Mouse (Mus musculus) liver, embryonic 16.5 days (tissue): Measurements from ENCODE around the gene Smoc1. TPM values are rescaled to one million over a fixed set of nuclear protein-coding genes. Genes with fewer than 3 reads are reported as not detected.

ENCODE experiments used
- ATAC-seq: fragments of 200-750 bp; cut with Nextera tagmentation; 2 replicates; pipeline ENCODE4 v1.8.0; 2017; ENCODE audit warnings: low read depth, mild to moderate bottlenecking, moderate number of reproducible peaks, moderate library complexity
- H3K27ac ChIP-seq: fragments of 300-500 bp; sonication (generic); 2 replicates; pipeline ENCODE4 v1.5.1; 2014; ENCODE audit warnings: mild to moderate bottlenecking, low read length
- H3K27me3 ChIP-seq: fragments of 300-500 bp; sonication (generic); 2 replicates; pipeline ENCODE4 v1.6.1; 2014; ENCODE audit warnings: low read depth, low read length, mixed read lengths; ENCODE audit not compliant: control insufficient read depth, insufficient read depth
- H3K36me3 ChIP-seq: fragments of 300-500 bp; sonication (generic); 2 replicates; pipeline ENCODE4 v1.6.1; 2014; ENCODE audit warnings: mild to moderate bottlenecking; ENCODE audit not compliant: control insufficient read depth, insufficient read depth
- H3K4me1 ChIP-seq: fragments of 300-500 bp; sonication (generic); 2 replicates; pipeline ENCODE4 v1.6.1; 2014; ENCODE audit warnings: low read depth, low read length, mixed read lengths; ENCODE audit not compliant: control insufficient read depth
- H3K4me2 ChIP-seq: fragments of 300-500 bp; sonication (generic); 2 replicates; pipeline ENCODE4 v1.6.1; 2014; ENCODE audit warnings: low read depth, low read length, mixed read lengths
- H3K4me3 ChIP-seq: fragments of 300-500 bp; sonication (generic); 2 replicates; pipeline ENCODE4 v1.5.1; 2014; ENCODE audit warnings: low read depth, mild to moderate bottlenecking, low read length
- H3K9ac ChIP-seq: fragments of 300-500 bp; sonication (generic); 2 replicates; pipeline ENCODE4 v1.6.1; 2014; ENCODE audit warnings: low read depth, low read length
- H3K9me3 ChIP-seq: fragments of 300-500 bp; sonication (generic); replicated peaks from 2 replicates; pipeline ENCODE4 v1.6.1; 2016; ENCODE audit warnings: low read length; ENCODE audit not compliant: control insufficient read depth
- WGBS: fragments of 180-500 bp; shearing (Covaris S2); extraction: QIAGEN DNeasy Blood & Tissue Kit; methylation state at CpG from one replicate; pipeline ENCODE4 v1.1.7; 2014; ENCODE audit not compliant: insufficient replicate concordance; 5-methylcytosine and 5-hydroxymethylcytosine counted together
- polyA plus RNA-seq: library from polyadenylated mRNA; unstranded; fragments of >200 nt; fragmentation: Nextera tagmentation; extraction: Ambion mirVana; gene quantifications from 2 replicates; pipeline ENCODE4 v1.2.1, GENCODE M21; 2015

The Smoc1 gene
- polyA plus RNA-seq, 1 experiment from 2014 or later, result 15.9 TPM

GRCm38 (mm10) chr12:81085244-81085643 is 58.6 kb downstream of the Smoc1 start:
- Histone ChIP-seq H3K9me3 (no peaks in the 10 kb centered on the region), H3K4me1 (no peaks in the 10 kb centered on the region), H3K4me3 (no peak overlapping the region), H3K27me3 (no peaks in the 10 kb centered on the region), H3K36me3 (no peaks in the 10 kb centered on the region), H3K9ac (no peak overlapping the region), H3K4me2 (no peak overlapping the region), H3K27ac (no peak overlapping the region)
- 67% methylated on average over 1 of the region's 1 CpGs for WGBS
- ATAC-seq, result no peak

DNA sequence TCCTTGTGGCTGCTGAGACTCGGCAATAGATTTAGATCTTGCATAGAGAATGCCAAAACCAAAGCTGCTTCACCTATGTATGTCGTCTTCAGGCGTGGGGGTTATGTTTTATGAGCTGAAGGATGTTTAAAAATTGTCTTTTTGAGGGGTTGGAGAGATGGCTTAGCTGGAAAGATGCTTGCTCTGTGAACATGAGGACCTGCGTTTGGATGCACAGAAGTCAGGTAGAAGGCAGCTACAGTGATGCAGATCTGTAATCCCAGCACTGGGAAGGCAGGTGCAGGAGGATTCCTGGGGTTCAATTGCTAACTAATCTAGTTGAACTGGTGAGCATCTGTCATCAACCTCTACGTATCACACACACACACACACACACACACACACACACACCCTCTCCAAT is 61.5 kb downstream of the Smoc1 start:
- H3K4me3 ChIP-seq, result no peak overlapping the region
- H3K36me3 ChIP-seq, result no peaks in the 10 kb centered on the region
- H3K9ac ChIP-seq, result no peak overlapping the region
- no peak overlapping the region for H3K4me2 ChIP-seq
- H3K27me3 ChIP-seq, result no peaks in the 10 kb centered on the region
- no peaks in the 10 kb centered on the region for H3K4me1 ChIP-seq
- H3K27ac ChIP-seq, result no peak overlapping the region
- ATAC-seq, result no peak
- 53% methylated on average over 5 of the region's 5 CpGs for WGBS
- no peaks in the 10 kb centered on the region for H3K9me3 ChIP-seq

- ATAC-seq, result no peak
- Histone ChIP-seq H3K4me2 (no peak overlapping the region), H3K36me3 (no peaks in the 10 kb centered on the region), H3K9me3 (no peaks in the 10 kb centered on the region), H3K27ac (no peak overlapping the region), H3K9ac (no peak overlapping the region), H3K4me1 (no peaks in the 10 kb centered on the region; the same call in 1 of the 2 replicates), H3K27me3 (no peaks in the 10 kb centered on the region), H3K4me3 (no peak overlapping the region)
- 59% methylated on average over 5 of the region's 5 CpGs for WGBS
Measured at GRCm38 (mm10) chr12:81091641-81092040, 65.0 kb downstream of the Smoc1 start.

GRCm38 (mm10) chr12:81092641-81093040 is 66.0 kb downstream of the Smoc1 start:
- Histone ChIP-seq H3K4me2 (no peak overlapping the region), H3K9me3 (no peaks in the 10 kb centered on the region), H3K36me3 (no peaks in the 10 kb centered on the region), H3K9ac (no peak overlapping the region), H3K4me1 (no peaks in the 10 kb centered on the region; the same call in 1 of the 2 replicates), H3K27ac (no peak overlapping the region), H3K27me3 (no peaks in the 10 kb centered on the region), H3K4me3 (no peak overlapping the region)
- ATAC-seq, result no peak
- WGBS, result 54% methylated on average over 3 of the region's 3 CpGs

DNA sequence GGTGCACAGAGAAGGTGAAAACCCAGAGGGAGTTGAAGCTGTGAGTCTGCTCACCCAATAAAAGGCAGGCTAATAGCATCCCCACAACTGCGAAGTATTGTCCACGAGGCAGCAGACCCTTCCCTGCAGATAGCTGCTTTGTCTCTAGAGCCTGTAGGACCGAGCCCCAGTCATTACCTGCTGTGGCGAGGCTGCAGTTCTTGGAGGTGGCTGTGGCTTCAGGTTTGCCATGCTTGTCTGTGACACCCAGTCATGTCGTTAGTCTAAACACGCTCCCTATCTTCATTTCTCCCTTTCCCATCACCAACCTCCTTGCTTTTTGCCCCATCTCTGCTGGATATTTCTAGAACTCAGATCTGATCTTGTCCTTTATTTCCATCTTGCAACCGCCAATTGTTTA is 66.6 kb downstream of the Smoc1 start:
- H3K4me2 ChIP-seq, result no peak overlapping the region
- no peak overlapping the region for H3K9ac ChIP-seq
- H3K27me3 ChIP-seq, result no peaks in the 10 kb centered on the region
- H3K4me3 ChIP-seq, result no peak overlapping the region
- H3K36me3 ChIP-seq, result no peaks in the 10 kb centered on the region
- WGBS, result 58% methylated on average over 7 of the region's 7 CpGs
- no peaks in the 10 kb centered on the region; the same call in 1 of the 2 replicates for H3K4me1 ChIP-seq
- no peaks in the 10 kb centered on the region for H3K9me3 ChIP-seq
- no peak for ATAC-seq
- no peak overlapping the region for H3K27ac ChIP-seq

DNA sequence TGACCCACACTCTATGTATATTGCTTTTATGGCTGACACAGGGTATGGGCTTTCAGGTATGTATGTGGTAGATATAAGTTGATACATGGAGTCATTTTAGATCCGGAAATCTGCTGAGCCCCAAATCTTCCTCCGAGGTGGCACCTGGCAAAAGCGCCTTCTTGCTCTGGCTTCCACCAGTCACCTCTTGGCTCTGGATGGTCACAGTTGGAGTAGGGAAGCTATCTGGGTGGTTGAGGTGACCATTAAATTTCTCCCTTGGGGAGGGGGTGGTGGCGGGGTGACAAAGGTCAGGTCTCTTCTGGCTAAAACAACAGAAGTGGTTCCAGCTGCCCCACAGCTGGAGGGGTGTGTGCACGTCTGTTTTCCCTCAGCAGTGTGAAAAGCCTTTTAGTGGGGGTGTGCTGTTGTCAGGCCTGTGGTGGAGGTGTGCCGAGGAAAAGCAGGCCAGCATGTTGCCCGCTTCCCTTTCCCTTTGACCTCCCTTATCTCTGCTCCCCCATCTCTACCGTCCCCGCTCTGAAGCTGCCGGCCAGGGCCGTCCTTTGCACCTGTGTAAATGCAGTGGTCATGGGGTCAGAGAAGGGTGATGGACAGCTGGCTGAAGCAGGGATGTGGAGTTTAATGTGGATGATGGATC is 68.3 kb downstream of the Smoc1 start:
- no peak overlapping the region for H3K4me3 ChIP-seq
- peak overlapping the region; percentile 57 for H3K27ac ChIP-seq
- no peaks in the 10 kb centered on the region; the same call in 1 of the 2 replicates for H3K4me1 ChIP-seq
- H3K9me3 ChIP-seq, result no peaks in the 10 kb centered on the region
- 48% methylated on average over 11 of the region's 11 CpGs for WGBS
- peak; percentile 92 for ATAC-seq
- H3K27me3 ChIP-seq, result no peaks in the 10 kb centered on the region
- H3K4me2 ChIP-seq, result no peak overlapping the region
- no peaks in the 10 kb centered on the region for H3K36me3 ChIP-seq
- H3K9ac ChIP-seq, result no peak overlapping the region

GRCm38 (mm10) chr12:81097267-81097666 is 70.7 kb downstream of the Smoc1 start:
- Histone ChIP-seq H3K9me3 (no peaks in the 10 kb centered on the region), H3K4me1 (no peaks in the 10 kb centered on the region; the same call in 1 of the 2 replicates), H3K27me3 (no peaks in the 10 kb centered on the region), H3K4me2 (no peak overlapping the region), H3K9ac (no peak overlapping the region), H3K4me3 (no peak overlapping the region), H3K27ac (no peak overlapping the region), H3K36me3 (no peaks in the 10 kb centered on the region)
- 63% methylated on average over 7 of the region's 7 CpGs for WGBS
- no peak for ATAC-seq

- 38% methylated on average over 4 of the region's 4 CpGs for WGBS
- H3K9me3 ChIP-seq, result no peaks in the 10 kb centered on the region
- no peaks in the 10 kb centered on the region for H3K36me3 ChIP-seq
- H3K4me2 ChIP-seq, result no peak overlapping the region
- no peak overlapping the region for H3K4me3 ChIP-seq
- ATAC-seq, result no peak
- no peaks in the 10 kb centered on the region; the same call in 1 of the 2 replicates for H3K4me1 ChIP-seq
- H3K9ac ChIP-seq, result no peak overlapping the region
- H3K27ac ChIP-seq, result no peak overlapping the region
- H3K27me3 ChIP-seq, result no peaks in the 10 kb centered on the region
Measured at GRCm38 (mm10) chr12:81097738-81098137, 71.1 kb downstream of the Smoc1 start.

- no peak overlapping the region for H3K27ac ChIP-seq
- H3K4me2 ChIP-seq, result no peak overlapping the region
- no peak overlapping the region for H3K9ac ChIP-seq
- 60% methylated on average over 5 of the region's 5 CpGs for WGBS
- no peak overlapping the region for H3K4me3 ChIP-seq
- H3K27me3 ChIP-seq, result no peaks in the 10 kb centered on the region
- ATAC-seq, result no peak
- no peaks in the 10 kb centered on the region for H3K9me3 ChIP-seq
- no peaks in the 10 kb centered on the region; the same call in 1 of the 2 replicates for H3K4me1 ChIP-seq
- H3K36me3 ChIP-seq, result no peaks in the 10 kb centered on the region
Measured at GRCm38 (mm10) chr12:81099161-81099560, 72.6 kb downstream of the Smoc1 start.
